Comparison of ENCODE assay signal across 8 mouse cellular contexts in the genomic region with DNA sequence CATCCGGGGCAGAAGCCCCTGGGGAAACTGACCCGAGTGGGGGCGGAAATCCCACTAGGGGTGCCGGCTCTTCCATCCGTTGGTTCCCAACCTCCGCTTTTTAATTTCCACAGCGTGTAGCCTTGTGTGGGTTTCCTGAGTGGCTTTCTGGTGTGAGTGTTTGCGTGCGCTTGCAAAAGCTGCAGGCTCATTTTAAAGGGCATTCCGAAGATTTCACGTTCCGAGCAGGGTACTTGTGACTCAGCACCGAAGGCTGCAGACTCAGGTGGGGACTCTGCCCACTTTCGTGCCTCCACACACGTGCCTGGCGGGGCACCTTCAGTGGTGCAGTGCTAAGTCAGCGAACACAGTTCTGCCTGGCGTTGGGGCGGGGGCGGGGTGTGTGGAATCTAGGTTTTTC. TPM values are rescaled to one million over a fixed set of nuclear protein-coding genes. Genes with fewer than 3 reads are reported as not detected.
DNase-seq lines count a peak whose midpoint lies in the region; ATAC-seq and TF ChIP-seq lines count a peak whose summit lies in the region.

No protein-coding gene starts in this region.

- no peaks in the 10 kb centered on the region for H3K9me3 ChIP-seq in hindbrain, embryonic 14.5 days (ENCODE audit: control insufficient read depth, low read length)
- H3K9me3 ChIP-seq in limb, embryonic 13.5 days = no peaks in the 10 kb centered on the region

- no peak overlapping the region for H3K4me3 ChIP-seq in thymus, adult 2 months (ENCODE audit: control insufficient read depth, insufficient read depth, low read length)
- H3K4me3 ChIP-seq in hindbrain, embryonic 14.5 days (replicated peaks; ENCODE audit: low read length) = peak overlapping the region; percentile 73
- peak overlapping the region; percentile 62 for H3K4me3 ChIP-seq in limb, embryonic 13.5 days
- H3K4me3 ChIP-seq in olfactory bulb, adult 2 months (ENCODE audit: insufficient read depth, low read depth, low read length) = peak overlapping the region; percentile 84

- TF ChIP-seq CTCF in thymus, adult 2 months (IDR thresholded peaks at IDR 0.05; ENCODE audit: borderline replicate concordance, control insufficient read depth, extremely low read depth, insufficient read depth, low read length, poor library complexity) = no peak
- TF ChIP-seq CTCF in olfactory bulb, adult 2 months (IDR thresholded peaks at IDR 0.05; ENCODE audit: insufficient read depth, low read depth, low read length) = no peak

- H3K36me3 ChIP-seq in thymus, adult 2 months (ENCODE audit: control insufficient read depth, insufficient read depth, low read length) = no peaks in the 10 kb centered on the region
- no peaks in the 10 kb centered on the region for H3K36me3 ChIP-seq in hindbrain, embryonic 14.5 days (replicated peaks; ENCODE audit: control insufficient read depth, insufficient read depth)
- no peaks in the 10 kb centered on the region for H3K36me3 ChIP-seq in limb, embryonic 13.5 days

- WGBS in thymus, adult 2 months = 3% methylated on average over 20 of the region's 20 CpGs
- 1% methylated on average over 20 of the region's 20 CpGs for WGBS in hindbrain, embryonic 14.5 days
- WGBS in limb, embryonic 13.5 days = under 1% methylated on average over 20 of the region's 20 CpGs
- WGBS in olfactory bulb, adult 2 months = 2% methylated on average over 20 of the region's 20 CpGs

- H3K4me2 ChIP-seq in hindbrain, embryonic 14.5 days (replicated peaks) = peak overlapping the region; percentile 96
- H3K4me2 ChIP-seq in limb, embryonic 13.5 days (replicated peaks) = peak overlapping the region; percentile 97

- H3K4me1 ChIP-seq in thymus, adult 2 months (replicated peaks; ENCODE audit: control insufficient read depth, insufficient read depth, low read length) = peaks cover 21% of the 10 kb centered on the region
- H3K4me1 ChIP-seq in hindbrain, embryonic 14.5 days (replicated peaks; ENCODE audit: control insufficient read depth, insufficient read depth, low read length) = peaks cover 26% of the 10 kb centered on the region
- peaks cover 57% of the 10 kb centered on the region for H3K4me1 ChIP-seq in limb, embryonic 13.5 days
- H3K4me1 ChIP-seq in olfactory bulb, adult 2 months (ENCODE audit: control insufficient read depth, insufficient read depth, low read length) = peaks cover 16% of the 10 kb centered on the region

- no peak for TF ChIP-seq POLR2A in thymus, adult 2 months (IDR thresholded peaks at IDR 0.05; ENCODE audit: control insufficient read depth, extremely low read depth, insufficient read depth, low read length, poor library complexity)
- no peak for TF ChIP-seq POLR2A in olfactory bulb, adult 2 months (IDR thresholded peaks at IDR 0.05; ENCODE audit: insufficient read depth, low read depth, low read length)

- no peak for ATAC-seq in hindbrain, embryonic 14.5 days (ENCODE audit: low FRiP score)
- ATAC-seq in limb, embryonic 13.5 days (ENCODE audit: low FRiP score, low read depth) = no peak

- peak overlapping the region; percentile 45 for H3K9ac ChIP-seq in hindbrain, embryonic 14.5 days
- peak overlapping the region; percentile 70 for H3K9ac ChIP-seq in limb, embryonic 13.5 days

- H3K27ac ChIP-seq in thymus, adult 2 months (ENCODE audit: control insufficient read depth, insufficient read depth, low read length) = no peak overlapping the region
- no peak overlapping the region for H3K27ac ChIP-seq in hindbrain, embryonic 14.5 days
- no peak overlapping the region for H3K27ac ChIP-seq in limb, embryonic 13.5 days
- H3K27ac ChIP-seq in olfactory bulb, adult 2 months (ENCODE audit: insufficient read depth, low read depth, low read length) = no peak overlapping the region

- DNase-seq in adrenal gland, adult (ENCODE audit: inconsistent age in 2 of 2, low spot score in 1 of 2) = peak; percentile 57 to 87
- DNase-seq in adrenal gland, adult 8-10 months = no peak
- DNase-seq in thymus, postnatal 25 days = peak; percentile 7
- DNase-seq in thymus, adult 2 months = no peak
- no peak for DNase-seq in hindbrain, embryonic 14.5 days (ENCODE audit: low spot score)
- no peak for DNase-seq in urinary bladder, adult 2 months (ENCODE audit: low spot score)

- peaks cover 35% of the 10 kb centered on the region for H3K27me3 ChIP-seq in thymus, adult 2 months (ENCODE audit: control insufficient read depth, insufficient read depth, low read length)
- peaks cover 48% of the 10 kb centered on the region for H3K27me3 ChIP-seq in hindbrain, embryonic 14.5 days (ENCODE audit: control insufficient read depth, insufficient read depth, low read length)
- H3K27me3 ChIP-seq in limb, embryonic 13.5 days = peaks cover 88% of the 10 kb centered on the region

RNA-seq across cellular contexts. Expression of a gene that starts 3.6 kb away (rescaled TPM):
- total RNA-seq in adrenal gland, adult 8-10 months (2022) = 10 to 100 TPM; 16.5 to 33.2 (median 28.2) TPM
- polyA plus RNA-seq in thymus, adult 2 months (2012; rRNA removed) = 0.29 and 0.34 TPM in 2 replicates
- polyA plus RNA-seq in hindbrain, embryonic 14.5 days (2014; fragmentation: Nextera tagmentation; extraction: Ambion mirVana) = 18.4 and 19.0 TPM in 2 replicates
- polyA plus RNA-seq in limb, embryonic 13.5 days (2015; fragmentation: Nextera tagmentation; extraction: Ambion mirVana) = 14.1 TPM in 2 replicates
- polyA plus RNA-seq in olfactory bulb, adult 2 months (2012; ENCODE audit: insufficient read depth, insufficient read length, low replicate concordance, missing spikeins) = not detected in 2 replicates
- polyA plus RNA-seq in urinary bladder, adult 2 months (2012; rRNA removed) = 6.2 and 8.7 TPM in 2 replicates

Comparison
In these comparisons a context has a peak if more than half of its experiments do, and no peak if none do; other contexts are left out.
1. DNase-seq: peak in adrenal gland, adult (2 of 2) and thymus, postnatal 25 days (single experiment); none in adrenal gland, adult 8-10 months (single experiment), thymus, adult 2 months (single experiment), hindbrain, embryonic 14.5 days (single experiment) and urinary bladder, adult 2 months (single experiment).